Mouse (Mus musculus) ES-E14 (cell line): ENCODE measurements around the gene Gtf2h4.

ENCODE experiments used
- CHD2 ChIP-seq: IDR thresholded peaks from 2 replicates; pipeline ENCODE4 v1.6.1; 2014; ENCODE audit warnings: mild to moderate bottlenecking, low read depth, low read length, inconsistent platforms
- MAFK ChIP-seq: IDR thresholded peaks from 2 replicates; pipeline ENCODE4 v1.6.1; 2014; ENCODE audit warnings: mild to moderate bottlenecking, low read depth, low read length, inconsistent platforms; ENCODE audit not compliant: insufficient read depth
- ZC3H11A ChIP-seq: IDR thresholded peaks from 2 replicates; pipeline ENCODE4 v1.6.1; 2012; ENCODE audit warnings: low read depth, mild to moderate bottlenecking, inconsistent platforms, low read length, borderline replicate concordance
- ZNF384 ChIP-seq: IDR thresholded peaks from 2 replicates; pipeline ENCODE4 v1.6.1; 2012; ENCODE audit warnings: low read depth, low read length, inconsistent platforms

GRCm38 (mm10) chr17:35701978-35702461 is 28.5 kb upstream of the Gtf2h4 start:
- no peak for TF ChIP-seq MAFK
- no peak for TF ChIP-seq ZC3H11A
- TF ChIP-seq ZNF384 = no peak
- no peak for TF ChIP-seq CHD2
